In genomic region chr4:150488096-150488748, GRCm38 (mm10) we compare ENCODE assay signal across 9 mouse cellular contexts.
DNase-seq lines count a peak whose midpoint lies in the region; ATAC-seq and TF ChIP-seq lines count a peak whose summit lies in the region.
"Had no signal": no experiment of that assay in that cellular context is flagged by ENCODE, and none has a peak within 500 bp of the region (broad histone marks: within the 10 kb centered on the region; RNA-seq: fewer than 3 reads in every experiment).

No protein-coding gene starts in this region.

- 0 out of 2 replicates have a peak overlapping the region, but pooled peaks have one; percentile 38 for H3K9ac ChIP-seq in liver, postnatal 0 days (replicated peaks)
- peak overlapping the region; percentile 64 for H3K9ac ChIP-seq in neural tube, embryonic 13.5 days
- H3K9ac ChIP-seq in stomach, postnatal 0 days (ENCODE audit: low read length): peak overlapping the region; percentile 51

- DNase-seq in cerebellum, adult 8-10 months: peak; percentile 68
- peak; percentile 77 to 81 for DNase-seq in frontal cortex, adult 2 months (ENCODE audit: extremely low spot score in 1 of 2, low spot score in 1 of 2)
- peak; percentile 62 for DNase-seq in hindbrain, embryonic 10.5 days (ENCODE audit: low spot score)
- peak; percentile 72 to 91 for DNase-seq in layer of hippocampus, adult 2 months (ENCODE audit: low spot score in 2 of 2)
- DNase-seq in liver, postnatal 0 days: peak; percentile 65
- peak; percentile 82 for DNase-seq in stomach, postnatal 0 days (ENCODE audit: low spot score)

- H3K4me1 ChIP-seq in hindbrain, embryonic 10.5 days (replicated peaks): peaks cover 32% of the 10 kb centered on the region
- peaks cover 31% of the 10 kb centered on the region for H3K4me1 ChIP-seq in liver, postnatal 0 days (ENCODE audit: insufficient read depth)
- H3K4me1 ChIP-seq in neural tube, embryonic 13.5 days (replicated peaks): peaks cover 41% of the 10 kb centered on the region
- peaks cover 9% of the 10 kb centered on the region; the same call in 1 of the 2 replicates for H3K4me1 ChIP-seq in stomach, postnatal 0 days (replicated peaks; ENCODE audit: control insufficient read depth, insufficient read depth)

- peak overlapping the region; percentile 28 for H3K4me3 ChIP-seq in hindbrain, embryonic 10.5 days
- peak overlapping the region; percentile 56 for H3K4me3 ChIP-seq in layer of hippocampus, adult 2 months
- H3K4me3 ChIP-seq in liver, postnatal 0 days (ENCODE audit: low read depth, low read length): peak overlapping the region; percentile 19
- H3K4me3 ChIP-seq in neural tube, embryonic 13.5 days: peak overlapping the region; percentile 31
- H3K4me3 ChIP-seq in stomach, postnatal 0 days (ENCODE audit: low read depth, low read length): peak overlapping the region; percentile 31

- 36% methylated on average over 12 of the region's 12 CpGs for WGBS in hindbrain, embryonic 10.5 days
- WGBS in liver, postnatal 0 days (ENCODE audit: insufficient replicate concordance): 21% methylated on average over 12 of the region's 12 CpGs
- WGBS in neural tube, embryonic 13.5 days: 21% methylated on average over 12 of the region's 12 CpGs
- WGBS in stomach, postnatal 0 days: 8% methylated on average over 12 of the region's 12 CpGs

- peak; percentile 64 for ATAC-seq in CD4-positive, CD25-positive, alpha-beta regulatory T cell, adult 4 months
- peak; percentile 87 for ATAC-seq in liver, postnatal 0 days
- ATAC-seq in neural tube, embryonic 13.5 days (ENCODE audit: low read depth): peak; percentile 94
- ATAC-seq in stomach, postnatal 0 days (ENCODE audit: low FRiP score, low TSS enrichment): peak; percentile 93

- TF ChIP-seq CTCF in layer of hippocampus, adult 2 months (conservative IDR thresholded peaks at IDR 0.05): no peak
- no peak for TF ChIP-seq CTCF in liver, postnatal 0 days (IDR thresholded peaks at IDR 0.05; ENCODE audit: low read depth)
- TF ChIP-seq CTCF in stomach, postnatal 0 days (IDR thresholded peaks at IDR 0.05; ENCODE audit: low read depth): no peak

- H3K27me3 ChIP-seq in hindbrain, embryonic 10.5 days (ENCODE audit: insufficient read depth, poor library complexity, severe bottlenecking): no peaks in the 10 kb centered on the region
- H3K27me3 ChIP-seq in liver, postnatal 0 days (ENCODE audit: insufficient read depth, low read length): no peaks in the 10 kb centered on the region
- no peaks in the 10 kb centered on the region for H3K27me3 ChIP-seq in neural tube, embryonic 13.5 days
- no peaks in the 10 kb centered on the region for H3K27me3 ChIP-seq in stomach, postnatal 0 days (ENCODE audit: control insufficient read depth, insufficient read depth, low read length)
- H3K27me3 ChIP-seq: CH12.LX had no signal

- no peak for TF ChIP-seq EP300 in liver, postnatal 0 days (IDR thresholded peaks at IDR 0.05; ENCODE audit: low read depth)
- no peak for TF ChIP-seq EP300 in stomach, postnatal 0 days (optimal IDR thresholded peaks at IDR 0.05)

- H3K4me2 ChIP-seq in liver, postnatal 0 days (ENCODE audit: low read depth, low read length): peak overlapping the region; percentile 65
- H3K4me2 ChIP-seq in neural tube, embryonic 13.5 days: peak overlapping the region; percentile 63
- H3K4me2 ChIP-seq in stomach, postnatal 0 days (replicated peaks; ENCODE audit: low read depth): peak overlapping the region; percentile 62

- H3K36me3 ChIP-seq in hindbrain, embryonic 10.5 days: peaks cover 14% of the 10 kb centered on the region
- H3K36me3 ChIP-seq in liver, postnatal 0 days (replicated peaks; ENCODE audit: insufficient read depth, low read length): no peaks in the 10 kb centered on the region
- 0 out of 2 replicates have a peak, but pooled peaks cover 4% of the 10 kb centered on the region for H3K36me3 ChIP-seq in neural tube, embryonic 13.5 days
- H3K36me3 ChIP-seq in stomach, postnatal 0 days (ENCODE audit: control insufficient read depth, insufficient read depth, low read length): no peaks in the 10 kb centered on the region

- H3K27ac ChIP-seq in hindbrain, embryonic 10.5 days: peak overlapping the region; percentile 66; the same call in 1 of the 2 replicates
- H3K27ac ChIP-seq in layer of hippocampus, adult 2 months: peak overlapping the region; percentile 89
- peak overlapping the region; percentile 70 for H3K27ac ChIP-seq in liver, postnatal 0 days (ENCODE audit: low read depth)
- peak overlapping the region; percentile 85 for H3K27ac ChIP-seq in neural tube, embryonic 13.5 days (replicated peaks)
- peak overlapping the region; percentile 92 for H3K27ac ChIP-seq in stomach, postnatal 0 days (replicated peaks)

- H3K9me3 ChIP-seq in hindbrain, embryonic 10.5 days: no peaks in the 10 kb centered on the region
- H3K9me3 ChIP-seq in liver, postnatal 0 days (ENCODE audit: low read length): no peaks in the 10 kb centered on the region
- no peaks in the 10 kb centered on the region for H3K9me3 ChIP-seq in neural tube, embryonic 13.5 days
- H3K9me3 ChIP-seq in stomach, postnatal 0 days (ENCODE audit: control insufficient read depth, low read length): no peaks in the 10 kb centered on the region

Comparison
In these comparisons a context has a peak if more than half of its experiments do, and no peak if none do; other contexts are left out.
1. Peak in every context shown above with its lines: DNase-seq, ATAC-seq, H3K4me3 ChIP-seq and H3K27ac ChIP-seq.